Mouse (Mus musculus): Measurements from ENCODE around the gene Dcdc2b.
A peak's percentile ranks its signal among the peaks of the same experiment; 100 is the strongest.

The Dcdc2b gene

DNA sequence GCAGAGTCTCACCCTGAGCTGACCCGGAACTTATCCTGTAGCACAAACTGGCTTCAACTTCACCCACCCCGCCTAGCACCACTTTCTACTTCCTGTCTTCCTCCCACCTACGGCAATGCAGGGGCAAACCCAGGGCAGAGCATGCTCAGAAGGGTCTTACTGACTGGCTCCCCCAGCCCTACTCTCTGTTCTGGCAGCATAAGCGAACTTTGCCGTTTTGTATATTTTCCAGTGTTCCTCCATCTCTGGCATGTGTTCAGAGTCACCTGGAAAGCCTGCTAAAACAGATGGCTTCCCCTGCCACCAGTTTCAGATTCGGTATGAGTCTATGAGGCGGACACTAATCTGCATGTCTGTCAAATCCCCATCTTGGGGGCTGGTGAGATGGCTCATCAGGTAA is 33.7 kb downstream of the Dcdc2b start:
- no peak overlapping the region for H3K4me3 ChIP-seq (replicated peaks; ENCODE audit: low read length)
- peaks cover 49% of the 10 kb centered on the region for H3K4me1 ChIP-seq (replicated peaks; ENCODE audit: low read depth, low read length)
- H3K36me3 ChIP-seq (ENCODE audit: insufficient read depth, low read length), result no peaks in the 10 kb centered on the region
- H3K27me3 ChIP-seq (ENCODE audit: insufficient read depth, low read length), result 0 out of 2 replicates have a peak, but pooled peaks cover 2% of the 10 kb centered on the region
- H3K9me3 ChIP-seq (ENCODE audit: low read length), result no peaks in the 10 kb centered on the region
- no peak for TF ChIP-seq NANOG (IDR thresholded peaks at IDR 0.05; ENCODE audit: borderline replicate concordance, low read length)
- TF ChIP-seq CTCF (conservative IDR thresholded peaks at IDR 0.05; ENCODE audit: low read length), result no peak
- TF ChIP-seq POU5F1 (IDR thresholded peaks at IDR 0.05; ENCODE audit: borderline replicate concordance, low read length), result no peak

DNA sequence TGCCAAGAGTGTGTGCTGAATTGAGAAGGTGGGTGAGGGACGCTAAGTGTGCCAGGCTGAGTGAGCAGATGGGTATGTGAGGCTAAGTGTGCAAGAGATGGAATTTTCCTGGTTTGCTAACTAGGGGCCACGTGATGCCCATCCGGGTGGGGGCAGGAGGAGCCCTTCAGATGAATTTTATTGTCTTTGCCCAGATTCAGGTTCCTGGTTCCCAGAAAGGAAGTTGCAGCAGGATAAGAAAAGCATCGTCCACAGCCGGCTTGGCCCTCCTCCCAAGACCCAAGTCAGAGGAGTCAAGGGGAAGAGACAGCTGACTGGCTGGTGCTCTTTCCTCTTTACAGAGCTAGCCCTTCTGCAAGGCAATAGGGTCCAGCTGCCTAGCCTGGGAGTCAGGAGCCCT is 35.6 kb downstream of the Dcdc2b start, which contains the start of gene Fam167b:
Gene Fam167b (minus strand): TSS at position 84 of the 400 bp plus-strand sequence.
- no peak for TF ChIP-seq NANOG (IDR thresholded peaks at IDR 0.05; ENCODE audit: borderline replicate concordance, low read length)
- TF ChIP-seq CTCF (conservative IDR thresholded peaks at IDR 0.05; ENCODE audit: low read length), result no peak
- no peak for TF ChIP-seq POU5F1 (IDR thresholded peaks at IDR 0.05; ENCODE audit: borderline replicate concordance, low read length)
- Histone ChIP-seq H3K4me3 (replicated peaks; ENCODE audit: low read length) (no peak within 1 kb of the TSS), H3K9me3 (ENCODE audit: low read length) (no peaks in the 10 kb centered on the region), H3K27me3 (ENCODE audit: insufficient read depth, low read length) (0 out of 2 replicates have a peak, but pooled peaks cover 8% of the 10 kb centered on the region), H3K36me3 (ENCODE audit: insufficient read depth, low read length) (no peaks in the 10 kb centered on the region), H3K4me1 (replicated peaks; ENCODE audit: low read depth, low read length) (peaks cover 45% of the 10 kb centered on the region)

DNA sequence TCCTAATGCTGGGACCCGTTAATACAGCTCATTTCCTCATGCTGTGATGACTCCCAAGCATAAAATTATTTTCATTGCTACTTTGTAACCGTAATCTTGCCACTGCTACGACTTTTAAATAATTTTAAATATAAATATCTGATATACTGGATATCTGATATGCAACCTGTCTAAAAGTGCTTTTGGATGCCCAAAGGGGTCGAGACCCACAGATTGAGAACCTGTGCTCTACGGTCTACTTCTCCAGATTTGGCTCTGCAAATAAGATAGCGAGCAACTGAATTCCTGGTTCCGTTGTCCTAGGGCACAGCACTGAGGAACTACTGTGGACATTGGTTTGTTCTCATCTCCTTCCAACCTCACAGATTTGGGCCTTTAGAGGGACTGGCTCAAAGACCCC is 36.4 kb downstream of the Dcdc2b start:
- H3K27me3 ChIP-seq (ENCODE audit: insufficient read depth, low read length), result peaks cover 13% of the 10 kb centered on the region; the same call in 1 of the 2 replicates
- no peak overlapping the region for H3K4me3 ChIP-seq (replicated peaks; ENCODE audit: low read length)
- H3K4me1 ChIP-seq (replicated peaks; ENCODE audit: low read depth, low read length), result peaks cover 48% of the 10 kb centered on the region
- TF ChIP-seq CTCF (conservative IDR thresholded peaks at IDR 0.05; ENCODE audit: low read length) (no peak), NANOG (IDR thresholded peaks at IDR 0.05; ENCODE audit: borderline replicate concordance, low read length) (no peak), POU5F1 (IDR thresholded peaks at IDR 0.05; ENCODE audit: borderline replicate concordance, low read length) (no peak)
- no peaks in the 10 kb centered on the region for H3K9me3 ChIP-seq (ENCODE audit: low read length)
- no peaks in the 10 kb centered on the region for H3K36me3 ChIP-seq (ENCODE audit: insufficient read depth, low read length)

DNA sequence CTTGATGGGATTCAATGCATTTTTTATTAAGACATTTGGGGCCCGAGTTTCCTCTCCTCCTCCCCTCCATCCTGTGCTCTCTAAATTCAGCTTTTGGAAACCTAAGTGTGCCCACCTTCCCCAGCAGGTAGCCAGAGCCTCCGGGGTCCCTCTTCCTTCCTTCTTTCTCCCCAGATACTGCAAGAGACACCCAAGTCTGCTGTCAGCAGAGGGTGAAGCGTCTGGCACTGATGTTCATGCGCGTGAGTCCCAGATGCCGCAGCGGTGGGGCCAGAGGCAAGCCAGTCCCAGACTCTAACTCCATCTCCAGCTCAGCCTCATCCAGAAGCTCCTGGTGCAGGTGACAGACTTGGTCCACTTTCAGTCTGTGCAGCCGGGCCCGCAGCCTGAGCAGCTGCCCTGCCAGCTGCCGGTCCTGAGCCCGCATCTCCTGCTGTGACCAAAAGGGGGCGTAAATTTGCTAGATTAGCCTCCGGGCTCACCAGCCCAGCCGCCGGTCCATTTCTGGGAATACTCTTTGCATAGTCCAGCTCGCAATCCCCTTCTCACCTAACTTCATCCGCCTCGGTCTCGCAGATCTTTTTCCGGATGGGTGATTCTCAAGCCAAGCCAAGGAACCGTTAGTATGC is 37.1 kb downstream of the Dcdc2b start:
- H3K4me3 ChIP-seq (replicated peaks; ENCODE audit: low read length), result peak overlapping the region; percentile 24; the same call in 1 of the 2 replicates
- TF ChIP-seq CTCF (conservative IDR thresholded peaks at IDR 0.05; ENCODE audit: low read length) (peak; percentile 52), NANOG (IDR thresholded peaks at IDR 0.05; ENCODE audit: borderline replicate concordance, low read length) (no peak)
- H3K9me3 ChIP-seq (ENCODE audit: low read length), result no peaks in the 10 kb centered on the region
- H3K36me3 ChIP-seq (ENCODE audit: insufficient read depth, low read length), result no peaks in the 10 kb centered on the region
- peaks cover 13% of the 10 kb centered on the region; the same call in 1 of the 2 replicates for H3K27me3 ChIP-seq (ENCODE audit: insufficient read depth, low read length)
- peaks cover 52% of the 10 kb centered on the region for H3K4me1 ChIP-seq (replicated peaks; ENCODE audit: low read depth, low read length)

DNA sequence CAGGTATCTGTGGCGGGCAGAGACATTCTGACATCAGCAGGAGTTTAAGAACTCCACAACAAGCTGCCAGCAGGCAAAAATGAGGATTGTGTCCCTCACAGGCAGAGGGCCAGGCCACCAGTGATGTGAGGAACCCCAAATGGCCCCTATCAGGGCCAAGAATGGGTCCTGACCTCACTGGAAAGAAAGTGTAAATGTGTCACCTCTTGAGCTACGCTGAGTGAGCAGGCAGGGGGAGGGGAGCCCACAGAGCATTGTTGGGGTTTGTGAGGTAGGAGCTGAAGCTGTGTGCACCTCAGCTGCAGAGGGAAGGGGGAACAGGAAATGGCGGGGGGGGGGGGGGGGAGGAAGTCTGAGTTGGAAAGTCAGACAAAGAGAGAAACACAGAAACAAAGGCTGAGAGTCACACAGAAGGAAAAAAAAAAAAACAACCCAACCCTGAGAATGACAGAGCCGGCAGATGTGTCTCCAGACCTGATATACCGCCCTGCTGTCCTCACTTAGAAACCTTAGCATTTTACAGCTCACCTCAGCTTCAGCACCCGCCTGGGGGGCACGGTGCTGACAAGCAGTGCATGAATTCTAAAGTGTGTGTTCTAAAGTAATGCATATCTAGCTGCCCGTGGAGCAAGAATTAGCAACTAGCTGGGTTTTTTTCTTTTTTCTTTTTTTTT is 38.7 kb downstream of the Dcdc2b start:
- Histone ChIP-seq H3K9me3 (ENCODE audit: low read length) (no peaks in the 10 kb centered on the region), H3K4me1 (replicated peaks; ENCODE audit: low read depth, low read length) (peaks cover 55% of the 10 kb centered on the region), H3K27me3 (ENCODE audit: insufficient read depth, low read length) (peaks cover 13% of the 10 kb centered on the region; the same call in 1 of the 2 replicates), H3K36me3 (ENCODE audit: insufficient read depth, low read length) (no peaks in the 10 kb centered on the region), H3K4me3 (replicated peaks; ENCODE audit: low read length) (no peak overlapping the region)
- TF ChIP-seq CTCF (conservative IDR thresholded peaks at IDR 0.05; ENCODE audit: low read length), result no peak
- TF ChIP-seq NANOG (IDR thresholded peaks at IDR 0.05; ENCODE audit: borderline replicate concordance, low read length), result no peak
- no peak for TF ChIP-seq POU5F1 (IDR thresholded peaks at IDR 0.05; ENCODE audit: borderline replicate concordance, low read length)

DNA sequence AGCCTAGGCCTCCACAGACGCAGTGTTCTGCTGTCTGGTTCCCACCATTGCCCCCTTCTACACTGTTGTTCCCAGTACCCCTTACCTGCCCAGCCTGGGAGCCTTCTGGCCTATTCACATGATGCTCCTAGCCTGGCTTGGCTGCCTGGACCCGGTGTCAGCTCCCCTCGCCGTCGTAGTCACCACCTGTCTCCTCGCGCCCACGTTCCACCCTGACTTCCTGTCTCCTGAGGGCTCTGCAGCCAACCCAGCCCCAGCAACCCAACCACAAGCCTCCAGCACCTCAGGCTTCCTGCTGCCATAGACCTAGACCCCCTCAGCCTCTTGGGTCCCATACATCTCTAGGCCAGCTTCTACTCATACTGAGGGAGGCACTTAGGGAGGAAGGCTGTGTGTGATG is 40.6 kb downstream of the Dcdc2b start, which contains the start of gene Lck:
Gene Lck (minus strand): TSS at position 212 of the 400 bp plus-strand sequence.
- TF ChIP-seq NANOG (IDR thresholded peaks at IDR 0.05; ENCODE audit: borderline replicate concordance, low read length), result no peak
- no peak for TF ChIP-seq POU5F1 (IDR thresholded peaks at IDR 0.05; ENCODE audit: borderline replicate concordance, low read length)
- no peak for TF ChIP-seq CTCF (conservative IDR thresholded peaks at IDR 0.05; ENCODE audit: low read length)
- no peaks in the 10 kb centered on the region for H3K9me3 ChIP-seq (ENCODE audit: low read length)

DNA sequence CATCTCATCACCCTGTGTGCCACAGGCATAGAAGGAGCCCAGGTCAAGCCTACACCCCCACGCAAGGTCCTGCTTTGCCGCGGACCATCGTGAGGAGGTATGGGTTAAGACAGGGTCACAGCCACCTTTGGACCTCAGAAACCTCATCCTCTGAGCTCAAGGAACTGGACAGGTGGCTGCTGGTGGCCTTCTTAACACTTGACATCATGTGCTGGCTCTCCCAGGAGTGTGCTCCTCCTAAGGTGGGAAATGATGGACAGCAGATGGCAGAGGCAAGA is 41.0 kb downstream of the Dcdc2b start:
- H3K36me3 ChIP-seq (ENCODE audit: insufficient read depth, low read length), result no peaks in the 10 kb centered on the region
- no peaks in the 10 kb centered on the region for H3K9me3 ChIP-seq (ENCODE audit: low read length)
- H3K4me3 ChIP-seq (replicated peaks; ENCODE audit: low read length), result no peak overlapping the region
- H3K4me1 ChIP-seq (replicated peaks; ENCODE audit: low read depth, low read length), result peaks cover 52% of the 10 kb centered on the region
- H3K27me3 ChIP-seq (ENCODE audit: insufficient read depth, low read length), result peaks cover 13% of the 10 kb centered on the region; the same call in 1 of the 2 replicates
- TF ChIP-seq CTCF (conservative IDR thresholded peaks at IDR 0.05; ENCODE audit: low read length), result no peak
- TF ChIP-seq NANOG (IDR thresholded peaks at IDR 0.05; ENCODE audit: borderline replicate concordance, low read length), result no peak
- TF ChIP-seq POU5F1 (IDR thresholded peaks at IDR 0.05; ENCODE audit: borderline replicate concordance, low read length), result no peak

More for the DNA sequence above, 40.6 kb downstream of the Dcdc2b start, which contains the start of gene Lck:
- no peaks in the 10 kb centered on the region for H3K36me3 ChIP-seq (ENCODE audit: insufficient read depth, low read length)
- no peak within 1 kb of the TSS for H3K4me3 ChIP-seq (replicated peaks; ENCODE audit: low read length)
- peaks cover 52% of the 10 kb centered on the region for H3K4me1 ChIP-seq (replicated peaks; ENCODE audit: low read depth, low read length)
- peaks cover 13% of the 10 kb centered on the region; the same call in 1 of the 2 replicates for H3K27me3 ChIP-seq (ENCODE audit: insufficient read depth, low read length)

DNA sequence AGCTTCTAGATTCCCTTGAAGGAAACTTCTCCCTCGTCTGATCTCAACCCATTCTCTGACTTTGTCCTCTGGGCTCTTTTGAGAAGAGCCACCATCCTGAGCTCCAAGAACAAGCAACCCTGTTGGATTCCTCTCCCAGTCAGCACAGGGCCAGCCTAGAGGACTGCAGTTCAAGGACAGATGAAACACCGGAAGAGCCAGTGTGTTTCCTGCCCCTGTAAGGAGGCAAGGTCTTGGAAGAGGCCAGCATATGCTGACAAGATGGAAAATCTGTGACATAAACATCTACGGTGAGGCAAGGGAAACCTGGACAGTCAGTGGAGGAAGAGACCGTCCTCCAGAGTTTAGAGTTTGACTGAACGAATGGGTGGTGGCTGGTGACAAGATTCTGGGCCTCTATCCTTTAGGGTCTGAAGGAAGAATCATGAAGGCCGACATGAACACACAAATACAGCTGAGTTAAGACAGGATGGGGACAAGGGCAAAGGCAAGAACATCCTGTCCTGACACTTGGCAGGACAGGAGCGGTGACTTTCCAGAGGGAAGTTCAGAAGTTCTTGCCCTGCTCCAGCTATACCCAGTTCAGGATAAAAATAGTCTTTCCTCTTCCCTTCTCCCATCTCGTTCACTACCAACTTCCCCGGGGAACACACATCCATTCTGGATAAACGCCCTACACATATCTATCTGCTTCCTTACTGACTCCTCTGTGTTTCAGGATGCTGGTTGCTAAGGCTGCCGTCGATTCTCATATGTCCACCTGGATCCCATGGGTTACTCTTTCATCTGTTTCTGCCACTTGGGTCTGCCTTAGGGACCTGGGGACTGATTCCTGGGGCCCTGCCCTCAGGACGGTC is 41.6 kb downstream of the Dcdc2b start:
- Histone ChIP-seq H3K27me3 (ENCODE audit: insufficient read depth, low read length) (peaks cover 13% of the 10 kb centered on the region; the same call in 1 of the 2 replicates), H3K4me3 (replicated peaks; ENCODE audit: low read length) (no peak overlapping the region), H3K4me1 (replicated peaks; ENCODE audit: low read depth, low read length) (peaks cover 51% of the 10 kb centered on the region), H3K9me3 (ENCODE audit: low read length) (no peaks in the 10 kb centered on the region), H3K36me3 (ENCODE audit: insufficient read depth, low read length) (no peaks in the 10 kb centered on the region)
- TF ChIP-seq CTCF (conservative IDR thresholded peaks at IDR 0.05; ENCODE audit: low read length), result no peak
- TF ChIP-seq POU5F1 (IDR thresholded peaks at IDR 0.05; ENCODE audit: borderline replicate concordance, low read length), result no peak
- no peak for TF ChIP-seq NANOG (IDR thresholded peaks at IDR 0.05; ENCODE audit: borderline replicate concordance, low read length)

All from E14TG2a.4 (cell line).